Comparison of ENCODE assay signal across 8 mouse cellular contexts in the genomic region with DNA sequence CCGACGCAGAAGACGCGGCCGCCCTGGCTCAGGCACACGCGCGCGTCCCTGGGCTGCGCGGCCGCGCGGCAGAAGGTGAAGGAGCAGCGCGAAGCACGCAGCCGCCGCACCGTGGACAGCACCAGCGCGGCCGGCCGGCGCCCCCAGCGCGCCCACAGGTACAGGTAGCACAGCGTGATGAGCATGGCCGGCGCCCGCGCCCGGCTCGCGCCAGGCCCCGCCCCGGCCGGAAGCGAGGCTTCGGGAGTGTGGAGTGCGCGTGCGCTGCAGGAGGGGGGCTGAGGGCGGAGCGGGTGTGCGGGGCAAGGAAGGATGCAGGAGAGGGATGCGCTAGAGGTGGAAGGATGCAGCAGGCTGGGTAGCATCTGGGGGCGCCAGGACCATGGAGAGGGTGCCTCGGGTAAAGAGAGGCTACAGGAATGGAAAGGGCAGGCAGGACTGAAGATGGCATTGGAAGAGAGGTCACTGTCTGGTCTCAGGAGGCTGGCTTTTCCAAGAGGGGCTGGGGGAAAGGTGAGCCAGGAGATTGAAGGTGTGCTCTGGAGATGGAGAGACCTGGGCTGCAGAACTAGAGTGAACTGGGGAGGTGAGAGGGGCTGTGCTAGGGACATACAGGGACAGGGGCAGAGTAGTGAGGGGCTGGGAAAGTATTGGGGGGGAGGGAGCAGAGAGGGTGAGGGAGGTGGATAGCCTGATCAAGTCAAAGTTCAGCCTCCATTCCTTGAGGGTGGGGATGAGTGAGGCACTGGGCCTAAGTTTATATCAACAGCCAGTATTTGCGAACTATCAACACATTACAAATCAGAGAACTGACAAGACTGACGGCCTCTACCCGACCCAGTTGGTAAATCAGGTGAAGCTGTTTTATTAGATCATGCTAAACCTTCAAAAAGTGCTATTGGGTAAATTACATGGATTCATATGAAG. TPM values are rescaled to one million over a fixed set of nuclear protein-coding genes. Genes with fewer than 3 reads are reported as not detected.
DNase-seq lines count a peak whose midpoint lies in the region; ATAC-seq and TF ChIP-seq lines count a peak whose summit lies in the region.

No protein-coding gene starts in this region.

- no peaks in the 10 kb centered on the region for H3K4me1 ChIP-seq in hindbrain, postnatal 0 days (ENCODE audit: insufficient read depth, low read length)
- peaks cover 40% of the 10 kb centered on the region for H3K4me1 ChIP-seq in megakaryocyte, embryonic 14.5 days

- no peaks in the 10 kb centered on the region for H3K9me3 ChIP-seq in hindbrain, postnatal 0 days (ENCODE audit: low read length)
- H3K9me3 ChIP-seq in megakaryocyte, embryonic 14.5 days: no peaks in the 10 kb centered on the region

- no peaks in the 10 kb centered on the region for H3K36me3 ChIP-seq in hindbrain, postnatal 0 days (ENCODE audit: insufficient read depth, low read length)
- H3K36me3 ChIP-seq in megakaryocyte, embryonic 14.5 days (replicated peaks; ENCODE audit: low read length): no peaks in the 10 kb centered on the region

- peak overlapping the region; percentile 76 for H3K4me3 ChIP-seq in hindbrain, postnatal 0 days (ENCODE audit: low read length)
- peak overlapping the region; percentile 97 for H3K4me3 ChIP-seq in megakaryocyte, embryonic 14.5 days (replicated peaks)

- peak; percentile 96 for ATAC-seq in hindbrain, postnatal 0 days

- no peak for TF ChIP-seq CTCF in hindbrain, postnatal 0 days (IDR thresholded peaks at IDR 0.05; ENCODE audit: low read depth)

- peak overlapping the region; percentile 83 for H3K27ac ChIP-seq in hindbrain, postnatal 0 days

- peak overlapping the region; percentile 96 for H3K4me2 ChIP-seq in hindbrain, postnatal 0 days (ENCODE audit: low read depth, low read length)

- no peaks in the 10 kb centered on the region for H3K27me3 ChIP-seq in hindbrain, postnatal 0 days (ENCODE audit: insufficient read depth, low read length)
- H3K27me3 ChIP-seq in megakaryocyte, embryonic 14.5 days (replicated peaks): peaks cover 10% of the 10 kb centered on the region

- H3K9ac ChIP-seq in hindbrain, postnatal 0 days (replicated peaks; ENCODE audit: low read length): peak overlapping the region; percentile 78

- peak; percentile 79 for DNase-seq in WW6 (ENCODE audit: low read depth, low spot score)
- DNase-seq in cerebellum, postnatal 10 days: peak; percentile 92 to 94
- DNase-seq in gastrocnemius, adult 8-10 months (ENCODE audit: low spot score in 2 of 2): peak; percentile 54 to 62
- DNase-seq in hindbrain, postnatal 0 days (ENCODE audit: low spot score): peak; percentile 92
- peak; percentile 55 to 64 for DNase-seq in left cerebral cortex, adult 8-10 months (ENCODE audit: low spot score in 2 of 2)
- DNase-seq in right cerebral cortex, adult 2 months (ENCODE audit: low spot score in 2 of 2): peak; percentile 60 to 69
- peak; percentile 80 for DNase-seq in urinary bladder, postnatal 14 days (ENCODE audit: low spot score)

- WGBS in hindbrain, postnatal 0 days: 6% methylated on average over 50 of the region's 52 CpGs

RNA-seq across cellular contexts. Expression of a gene that starts 23.0 kb away (rescaled TPM):
- total RNA-seq in gastrocnemius, adult 8-10 months (2022): 10 to 100 TPM in 2 of 4 experiments, 1 to 10 TPM in 2; 7.9 to 10.8 (median 9.8) TPM
- 8.1 and 9.4 TPM in 2 replicates for total RNA-seq in hindbrain, postnatal 0 days (2014; rRNA removed)
- polyA plus RNA-seq in hindbrain, postnatal 0 days (2015; fragmentation: Nextera tagmentation; extraction: Ambion mirVana): 7.3 TPM in 2 replicates
- total RNA-seq in left cerebral cortex, adult 8-10 months (2022): 10 to 100 TPM; 18.8 to 22.9 (median 21.6) TPM
- 1.6 and 1.8 TPM in 2 replicates for polyA plus RNA-seq in megakaryocyte, embryonic 14.5 days (2012; ENCODE audit: insufficient read depth, low replicate concordance)

RNA-seq across cellular contexts. Expression of a gene that starts 37.9 kb away (rescaled TPM):
- total RNA-seq in gastrocnemius, adult 8-10 months (2022): under 1 TPM; 0.49 to 0.85 (median 0.74) TPM
- 0.68 and 2.2 TPM in 2 replicates for total RNA-seq in hindbrain, postnatal 0 days (2014; rRNA removed)
- polyA plus RNA-seq in hindbrain, postnatal 0 days (2015; fragmentation: Nextera tagmentation; extraction: Ambion mirVana): 0.91 and 1.0 TPM in 2 replicates
- under 1 TPM in 2 of 4 experiments, not detected in 2; 0.21 to 0.23 TPM for total RNA-seq in left cerebral cortex, adult 8-10 months (2022)
- not detected in 2 replicates for polyA plus RNA-seq in megakaryocyte, embryonic 14.5 days (2012; ENCODE audit: insufficient read depth, low replicate concordance)

Comparison
In these comparisons a context has a peak if more than half of its experiments do, and no peak if none do; other contexts are left out.
1. Peak in every context shown above with its lines: DNase-seq, ATAC-seq, H3K4me3 ChIP-seq and H3K27ac ChIP-seq.